Mouse (Mus musculus) cerebellum, postnatal 10 days (tissue): ENCODE results near the gene 2610528A11Rik.
"Not testable (repeated sequence)": the region's sequence is repeated elsewhere in the genome, so short reads cannot be mapped to it uniquely, and the experiment has no call there.

Source experiments
- DNase-seq, 2 experiments: peaks; one replicate each; pipeline ENCODE4 v3.0.0; 2021; ENCODE audit warnings: mixed read lengths in 2 of 2

The 2610528A11Rik gene

GRCm38 (mm10) chr14:37113922-37114321, at the start of gene 2610528A11Rik:
Gene 2610528A11Rik (minus strand): TSS chr14:37114022.
- DNase-seq, result no peak

GRCm38 (mm10) chr14:37163277-37163956, 49.6 kb upstream of the 2610528A11Rik start:
- DNase-seq, result no peak

GRCm38 (mm10) chr14:37154391-37154790, 40.6 kb upstream of the 2610528A11Rik start:
- no peak for DNase-seq

- DNase-seq, result no peak
These were observed 25.4 kb upstream of the 2610528A11Rik start for GRCm38 (mm10) chr14:37139051-37139710.

GRCm38 (mm10) chr14:37137596-37137995, 23.8 kb upstream of the 2610528A11Rik start:
- DNase-seq, result not testable (repeated sequence)

DNA sequence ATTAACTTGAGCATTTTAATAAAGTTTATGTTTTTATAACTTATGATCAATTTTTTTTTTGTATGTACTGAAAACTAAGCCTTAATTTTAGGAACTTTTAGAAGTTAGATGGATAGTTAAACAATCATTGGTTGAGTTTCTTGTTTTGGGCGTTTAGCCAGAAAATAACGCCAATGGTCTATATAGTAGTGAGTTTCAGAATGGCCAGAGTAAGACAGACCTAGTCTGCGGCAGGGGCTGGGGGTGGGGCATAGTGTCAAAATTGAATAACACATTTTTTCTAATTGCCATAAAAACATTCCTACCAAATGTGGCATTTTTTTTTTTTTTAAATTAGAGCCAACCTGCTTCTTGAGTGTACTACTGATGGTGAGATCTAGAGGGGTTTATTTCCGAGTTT, 22.3 kb upstream of the 2610528A11Rik start:
- DNase-seq, result peak; percentile 14 to 27

- no peak for DNase-seq
These were observed 21.8 kb upstream of the 2610528A11Rik start for GRCm38 (mm10) chr14:37135671-37136070.

- peak; percentile 97 to 98 for DNase-seq
These were observed 21.3 kb upstream of the 2610528A11Rik start, which contains the start of gene Ghitm for GRCm38 (mm10) chr14:37135127-37135593. Gene Ghitm (minus strand): TSS chr14:37135272.

GRCm38 (mm10) chr14:37134304-37135126, 20.7 kb upstream of the 2610528A11Rik start:
- no peak for DNase-seq

GRCm38 (mm10) chr14:37127652-37128051, 13.8 kb upstream of the 2610528A11Rik start:
- DNase-seq, result peak; percentile 68 to 74

DNA sequence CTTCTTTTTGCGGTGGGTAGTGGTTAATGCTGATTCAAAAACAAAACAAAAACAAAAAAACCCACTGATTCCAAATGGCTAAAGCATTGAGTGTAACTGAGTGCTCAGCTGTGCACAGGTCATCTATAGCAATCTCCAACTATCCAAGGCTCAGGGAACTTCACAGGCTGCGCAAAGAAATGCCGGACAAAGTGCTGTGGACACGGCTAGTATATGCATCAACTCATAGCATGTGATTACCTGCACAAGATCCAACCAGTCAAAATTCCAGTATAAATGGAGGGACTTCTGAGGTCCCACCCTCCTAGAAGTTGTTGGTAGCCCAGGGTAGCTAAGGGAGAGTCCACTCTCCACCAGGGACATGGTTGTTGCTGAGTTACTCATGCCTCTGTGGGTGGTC, 5.4 kb upstream of the 2610528A11Rik start:
- DNase-seq, result no peak

DNA sequence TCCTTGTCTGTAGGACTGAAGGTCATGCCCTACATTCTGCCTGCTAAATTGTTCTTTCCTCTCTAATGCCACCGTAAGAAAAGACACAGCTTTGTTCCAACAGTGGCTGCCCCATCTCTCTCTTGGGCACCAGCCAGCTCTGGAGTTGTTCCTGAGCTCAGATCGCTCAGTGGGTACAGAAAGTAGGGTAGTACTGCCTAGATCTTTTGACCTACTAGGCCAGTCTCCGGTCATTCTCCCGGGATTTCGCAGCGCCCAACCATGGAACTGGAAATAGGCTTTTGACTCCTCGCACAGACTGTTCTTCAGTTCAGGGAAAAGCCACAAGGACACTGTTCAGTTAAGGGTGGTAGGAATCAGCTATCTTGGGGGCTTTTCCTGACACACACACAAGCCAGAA, 891 bp downstream of the 2610528A11Rik start:
- DNase-seq, result peak in 1 of 2 experiments; percentile 40

DNA sequence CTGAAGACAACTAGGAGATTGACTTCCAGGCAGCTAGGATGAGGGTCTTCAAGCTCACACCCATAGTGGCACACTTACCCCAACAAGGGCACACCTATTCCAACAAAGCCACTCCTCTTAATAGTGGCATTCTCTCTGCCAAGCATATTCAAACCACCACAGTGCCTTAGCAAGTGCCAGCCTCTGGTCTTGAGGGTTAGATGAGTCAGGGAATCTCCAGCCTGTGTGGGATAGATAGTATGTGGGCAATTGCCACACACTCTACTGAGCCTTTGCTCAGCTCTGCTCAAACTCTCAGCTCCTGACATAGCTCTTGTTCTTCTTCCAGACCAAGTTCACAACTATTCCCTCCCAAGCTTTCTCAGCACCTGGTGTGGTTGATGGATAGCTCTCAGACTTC, 2.5 kb downstream of the 2610528A11Rik start:
- no peak for DNase-seq

DNA sequence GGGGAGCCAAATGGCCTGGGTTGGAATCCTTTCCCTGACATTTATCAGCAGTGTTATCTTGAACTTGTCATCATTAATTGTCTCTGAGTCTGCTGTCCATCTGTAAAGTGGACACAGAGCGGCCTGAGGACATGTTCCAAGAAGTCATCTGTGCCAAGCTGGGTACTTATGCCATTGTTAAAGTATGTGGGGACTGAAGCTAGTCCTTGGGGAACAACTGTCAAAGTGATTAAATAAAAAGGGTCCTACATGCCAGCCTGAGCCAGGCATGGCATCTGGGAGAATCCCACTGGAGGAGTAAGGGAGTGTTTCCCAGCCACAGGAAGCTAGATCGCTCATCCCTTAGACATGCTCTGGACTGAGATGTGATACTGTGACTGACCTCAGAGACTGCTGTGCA, 3.4 kb downstream of the 2610528A11Rik start:
- DNase-seq, result peak; percentile 36 to 43

- no peak for DNase-seq
These were observed 3.8 kb downstream of the 2610528A11Rik start for GRCm38 (mm10) chr14:37109975-37110374.

DNA sequence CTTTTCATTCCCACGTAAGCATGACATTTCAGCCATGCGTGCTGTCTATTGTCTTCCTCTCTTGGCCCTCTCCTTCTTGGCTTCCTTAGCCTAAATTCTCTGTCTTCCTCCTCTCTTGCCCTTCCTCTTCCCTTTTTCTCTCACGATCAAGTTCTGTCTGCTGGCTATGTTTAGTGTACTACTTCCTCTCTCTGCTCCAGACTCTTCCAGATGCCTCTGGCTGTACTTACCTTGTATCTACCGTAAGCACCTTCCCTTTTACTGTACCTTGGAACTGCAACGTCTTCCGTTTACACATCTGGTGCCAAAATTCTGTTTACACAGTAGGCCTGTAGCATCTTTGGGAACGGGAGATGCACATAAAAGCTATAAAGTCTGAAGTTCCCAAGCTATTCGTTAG, 4.4 kb downstream of the 2610528A11Rik start:
- no peak for DNase-seq

GRCm38 (mm10) chr14:37105846-37106245, 8.0 kb downstream of the 2610528A11Rik start:
- DNase-seq, result peak; percentile 24 to 45

GRCm38 (mm10) chr14:37104747-37105146, 9.1 kb downstream of the 2610528A11Rik start:
- DNase-seq, result peak in 1 of 2 experiments; percentile 40

DNA sequence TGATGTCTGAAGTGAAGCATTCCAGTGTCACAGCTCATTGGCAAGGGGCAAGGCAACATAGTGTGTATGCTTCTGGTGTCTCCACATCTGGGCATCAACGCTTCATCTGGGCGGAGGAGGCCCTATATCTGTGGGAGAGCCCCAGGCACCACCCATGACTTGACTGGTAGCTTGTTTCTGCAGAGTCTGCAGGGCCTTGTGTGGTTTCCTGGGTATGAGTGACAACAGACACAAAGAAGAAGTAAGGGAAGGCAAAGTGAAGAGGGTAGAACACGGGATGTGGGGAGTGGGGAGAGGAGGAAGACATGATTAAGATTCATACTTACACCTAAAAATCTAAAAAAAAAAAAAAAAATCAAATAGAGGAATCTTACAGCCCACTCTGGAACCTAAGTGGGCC, 11.3 kb downstream of the 2610528A11Rik start:
- no peak for DNase-seq

- DNase-seq, result no peak
These were observed 12.3 kb downstream of the 2610528A11Rik start for GRCm38 (mm10) chr14:37101531-37101930.

DNA sequence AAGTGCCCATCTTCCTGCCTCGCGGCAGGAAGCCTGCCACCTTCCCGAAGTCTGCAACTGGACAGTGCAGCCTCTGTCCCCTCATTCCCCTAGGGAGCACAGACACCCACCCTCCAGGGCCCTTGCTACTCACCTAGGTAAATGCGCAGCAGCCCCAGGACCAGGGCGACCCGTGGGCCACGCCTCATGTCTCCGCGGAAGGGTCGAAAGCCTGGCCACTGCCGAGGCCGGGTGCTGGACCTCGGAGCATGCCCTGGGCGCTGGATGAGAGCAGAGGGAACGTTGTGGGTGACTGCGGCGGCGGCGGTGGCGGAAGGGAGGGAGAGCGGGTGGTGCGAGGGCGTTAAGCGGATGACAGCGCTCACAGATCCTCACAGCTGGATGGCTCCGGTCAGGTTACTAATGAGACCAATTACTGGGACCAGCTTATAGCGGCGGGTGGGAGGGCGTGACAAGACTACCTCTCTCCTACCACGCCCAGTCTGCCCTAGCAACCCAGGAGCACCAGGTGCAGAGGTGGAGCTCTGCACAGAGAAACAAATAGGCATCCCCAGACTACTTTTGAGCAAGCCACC, 15.8 kb downstream of the 2610528A11Rik start, which contains the start of gene Cdhr1:
Gene Cdhr1 (minus strand): TSS at position 392 of the 575 bp plus-strand sequence.
- DNase-seq, result peak; percentile 48 to 49

DNA sequence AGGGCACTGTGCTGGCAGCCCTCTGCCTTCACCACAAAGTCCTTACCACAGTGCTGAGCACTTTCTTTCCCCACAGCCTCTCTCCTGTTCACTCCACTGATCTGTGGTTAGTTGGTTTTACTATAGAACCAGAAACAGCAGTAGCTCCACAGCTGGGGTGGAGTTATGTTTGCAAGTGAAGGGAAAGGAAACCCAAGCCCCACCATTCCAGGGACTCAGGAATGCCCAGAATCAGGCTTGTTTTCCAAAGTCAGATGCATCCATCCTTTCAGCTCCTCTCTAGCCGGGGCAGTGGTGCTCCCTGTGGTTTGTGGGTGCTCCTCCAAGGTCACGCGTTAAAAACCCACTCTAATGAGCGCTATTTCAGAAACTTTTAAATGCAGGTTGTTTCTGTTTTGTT, 18.3 kb downstream of the 2610528A11Rik start:
- DNase-seq, result no peak

DNA sequence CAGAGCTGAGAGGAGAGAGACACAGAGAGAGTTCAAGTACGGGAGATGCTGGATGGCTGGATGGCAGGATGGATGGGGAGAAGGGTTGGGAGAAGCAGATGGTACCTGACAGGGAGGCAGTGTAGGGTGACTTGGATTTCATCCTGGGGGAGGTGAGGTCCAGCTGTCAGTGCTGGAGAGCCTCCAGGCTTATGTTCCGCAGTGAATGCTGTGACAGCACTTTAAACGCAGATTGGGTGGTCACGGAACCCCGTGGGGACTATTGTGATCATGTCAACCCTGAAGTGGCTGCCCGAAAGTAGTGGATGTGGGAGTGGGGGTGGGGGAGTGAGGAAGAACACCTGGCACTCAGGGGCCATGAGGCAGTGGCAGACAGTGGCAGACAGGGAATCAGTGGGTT, 19.4 kb downstream of the 2610528A11Rik start:
- DNase-seq, result peak; percentile 46 to 66
